Mouse (Mus musculus) forebrain, embryonic 12.5 days (tissue): Measurements from ENCODE around the gene Rxfp1. TPM values are rescaled to one million over a fixed set of nuclear protein-coding genes. Genes with fewer than 3 reads are reported as not detected.

Experiments used
- ATAC-seq: fragments of 200-750 bp; cut with Nextera tagmentation; 2 replicates; pipeline ENCODE4 v1.8.0; 2017; ENCODE audit warnings: moderate TSS enrichment; ENCODE audit not compliant: low FRiP score
- H3K27ac ChIP-seq: fragments of 300-500 bp; sonication (generic); 2 replicates; pipeline ENCODE4 v1.5.1; 2016; ENCODE audit warnings: mild to moderate bottlenecking
- H3K27me3 ChIP-seq: fragments of 300-500 bp; sonication (generic); 2 replicates; pipeline ENCODE4 v1.6.1; 2016; ENCODE audit warnings: mild to moderate bottlenecking
- H3K36me3 ChIP-seq: fragments of 300-500 bp; sonication (generic); replicated peaks from 2 replicates; pipeline ENCODE4 v1.6.1; 2016; ENCODE audit warnings: mild to moderate bottlenecking
- H3K4me1 ChIP-seq: fragments of 300-500 bp; sonication (generic); 2 replicates; pipeline ENCODE4 v1.6.1; 2016
- H3K4me2 ChIP-seq: fragments of 300-500 bp; sonication (generic); 2 replicates; pipeline ENCODE4 v1.6.1; 2016; ENCODE audit warnings: mild to moderate bottlenecking, moderate library complexity
- H3K4me3 ChIP-seq: fragments of 300-500 bp; sonication (generic); replicated peaks from 2 replicates; pipeline ENCODE4 v1.5.1; 2016; ENCODE audit warnings: mild to moderate bottlenecking
- H3K9ac ChIP-seq: fragments of 300-500 bp; sonication (generic); 2 replicates; pipeline ENCODE4 v1.6.1; 2016; ENCODE audit warnings: mild to moderate bottlenecking
- H3K9me3 ChIP-seq: fragments of 300-500 bp; sonication (generic); 2 replicates; pipeline ENCODE4 v1.6.1; 2016
- WGBS: fragments of 180-500 bp; shearing (Covaris S2); methylation state at CpG from one replicate; pipeline ENCODE4 v1.1.7; 2016; 5-methylcytosine and 5-hydroxymethylcytosine counted together
- polyA plus RNA-seq: library from polyadenylated mRNA; unstranded; fragments of >200 nt; fragmentation: Nextera tagmentation; extraction: Ambion mirVana; gene quantifications from 2 replicates; pipeline ENCODE4 v1.2.1, GENCODE M21; 2016

Rxfp1 gene
- polyA plus RNA-seq, 1 experiment from 2014 or later = not detected

GRCm38 (mm10) chr3:79656682-79657081 is 81.0 kb downstream of the Rxfp1 start:
- Histone ChIP-seq H3K4me3 (no peak overlapping the region), H3K36me3 (no peaks in the 10 kb centered on the region), H3K4me2 (no peak overlapping the region), H3K27me3 (no peaks in the 10 kb centered on the region), H3K9ac (no peak overlapping the region), H3K27ac (no peak overlapping the region), H3K4me1 (no peaks in the 10 kb centered on the region), H3K9me3 (no peaks in the 10 kb centered on the region)
- no peak for ATAC-seq
- 72% methylated on average over 5 of the region's 5 CpGs for WGBS

GRCm38 (mm10) chr3:79652129-79652528 is 85.6 kb downstream of the Rxfp1 start:
- H3K9me3 ChIP-seq = no peaks in the 10 kb centered on the region
- no peaks in the 10 kb centered on the region for H3K36me3 ChIP-seq
- no peaks in the 10 kb centered on the region for H3K4me1 ChIP-seq
- ATAC-seq = no peak
- H3K27ac ChIP-seq = no peak overlapping the region
- WGBS = 92% methylated on average over 6 of the region's 6 CpGs
- no peaks in the 10 kb centered on the region for H3K27me3 ChIP-seq
- H3K9ac ChIP-seq = no peak overlapping the region
- no peak overlapping the region for H3K4me3 ChIP-seq
- H3K4me2 ChIP-seq = no peak overlapping the region

- Histone ChIP-seq H3K36me3 (peaks cover 25% of the 10 kb centered on the region), H3K4me2 (peak within 1 kb of the TSS; percentile 75), H3K9me3 (peaks cover 9% of the 10 kb centered on the region; the same call in 1 of the 2 replicates), H3K27me3 (no peaks in the 10 kb centered on the region), H3K4me1 (peaks cover 14% of the 10 kb centered on the region), H3K4me3 (peak within 1 kb of the TSS; percentile 72), H3K9ac (peak within 1 kb of the TSS; percentile 76), H3K27ac (peak within 1 kb of the TSS; percentile 78)
- ATAC-seq = peak; percentile 54; the same call in 1 of the 2 replicates
- WGBS = under 1% methylated on average over 10 of the region's 11 CpGs
Measured at GRCm38 (mm10) chr3:79629416-79629730, 108.3 kb downstream of the Rxfp1 start, which contains the start of gene Etfdh. Etfdh (minus strand) TSS chr3:79629500.

- peaks cover 14% of the 10 kb centered on the region for H3K4me1 ChIP-seq
- peaks cover 24% of the 10 kb centered on the region for H3K36me3 ChIP-seq
- peak within 1 kb of the TSS; percentile 78 for H3K27ac ChIP-seq
- H3K4me3 ChIP-seq = peak within 1 kb of the TSS; percentile 72
- peaks cover 9% of the 10 kb centered on the region; the same call in 1 of the 2 replicates for H3K9me3 ChIP-seq
- H3K27me3 ChIP-seq = no peaks in the 10 kb centered on the region
- WGBS = under 1% methylated on average over 60 of the region's 60 CpGs
- H3K9ac ChIP-seq = peak within 1 kb of the TSS; percentile 76
- peak within 1 kb of the TSS; percentile 75 for H3K4me2 ChIP-seq
- ATAC-seq = peak; percentile 98
Measured at GRCm38 (mm10) chr3:79628561-79629415, 108.9 kb downstream of the Rxfp1 start, which contains the start of gene 4930579G24Rik. 4930579G24Rik (plus strand) TSS chr3:79629079.

GRCm38 (mm10) chr3:79628182-79628560 is 109.5 kb downstream of the Rxfp1 start:
- no peaks in the 10 kb centered on the region for H3K27me3 ChIP-seq
- H3K36me3 ChIP-seq = peaks cover 18% of the 10 kb centered on the region
- 0% methylated on average over 9 of the region's 9 CpGs for WGBS
- peak overlapping the region; percentile 64 for H3K9ac ChIP-seq
- peak overlapping the region; percentile 72 for H3K4me3 ChIP-seq
- ATAC-seq = no peak
- peaks cover 7% of the 10 kb centered on the region; the same call in 1 of the 2 replicates for H3K9me3 ChIP-seq
- peak overlapping the region; percentile 72 for H3K27ac ChIP-seq
- peaks cover 14% of the 10 kb centered on the region for H3K4me1 ChIP-seq
- H3K4me2 ChIP-seq = peak overlapping the region; percentile 75

GRCm38 (mm10) chr3:79627484-79628181 is 110.0 kb downstream of the Rxfp1 start:
- Histone ChIP-seq H3K4me2 (peak overlapping the region; percentile 75), H3K9me3 (peaks cover 3% of the 10 kb centered on the region; the same call in 1 of the 2 replicates), H3K36me3 (peaks cover 17% of the 10 kb centered on the region), H3K4me1 (peaks cover 14% of the 10 kb centered on the region), H3K4me3 (peak overlapping the region; percentile 72), H3K27ac (no peak overlapping the region), H3K27me3 (no peaks in the 10 kb centered on the region), H3K9ac (peak overlapping the region; percentile 64; the same call in 1 of the 2 replicates)
- ATAC-seq = no peak
- 39% methylated on average over 10 of the region's 10 CpGs for WGBS

- Histone ChIP-seq H3K27ac (no peak overlapping the region), H3K9ac (no peak overlapping the region), H3K9me3 (no peaks in the 10 kb centered on the region), H3K4me3 (no peak overlapping the region), H3K27me3 (no peaks in the 10 kb centered on the region), H3K4me1 (no peaks in the 10 kb centered on the region), H3K4me2 (no peak overlapping the region), H3K36me3 (peaks cover 51% of the 10 kb centered on the region)
- 97% methylated on average over 2 of the region's 2 CpGs for WGBS
- ATAC-seq = no peak
Measured at GRCm38 (mm10) chr3:79609886-79610285, 127.8 kb downstream of the Rxfp1 start.

GRCm38 (mm10) chr3:79595468-79595867 is 142.2 kb downstream of the Rxfp1 start:
- H3K9ac ChIP-seq = no peak overlapping the region
- peaks cover 55% of the 10 kb centered on the region for H3K36me3 ChIP-seq
- H3K27me3 ChIP-seq = no peaks in the 10 kb centered on the region
- H3K4me3 ChIP-seq = no peak overlapping the region
- H3K4me1 ChIP-seq = peaks cover 9% of the 10 kb centered on the region
- WGBS = 92% methylated on average over 7 of the region's 7 CpGs
- H3K4me2 ChIP-seq = no peak overlapping the region
- no peak for ATAC-seq
- H3K27ac ChIP-seq = no peak overlapping the region
- no peaks in the 10 kb centered on the region for H3K9me3 ChIP-seq

- H3K9ac ChIP-seq = peak overlapping the region; percentile 85
- peaks cover 29% of the 10 kb centered on the region for H3K36me3 ChIP-seq
- peak overlapping the region; percentile 78 for H3K27ac ChIP-seq
- H3K4me3 ChIP-seq = peak overlapping the region; percentile 88
- H3K9me3 ChIP-seq = no peaks in the 10 kb centered on the region
- no peaks in the 10 kb centered on the region for H3K27me3 ChIP-seq
- WGBS = 8% methylated on average over 15 of the region's 15 CpGs
- H3K4me2 ChIP-seq = peak overlapping the region; percentile 70
- no peak; the same call in 1 of the 2 replicates for ATAC-seq
- H3K4me1 ChIP-seq = peaks cover 9% of the 10 kb centered on the region
Measured at GRCm38 (mm10) chr3:79591793-79592471, 145.7 kb downstream of the Rxfp1 start.

Other genes with a start within 250 kb of the Rxfp1 start
- gene Fnip2, start 170.1 kb downstream of the Rxfp1 start, polyA plus RNA-seq = 6.2 and 7.3 TPM in 2 replicates
- gene Ppid, start 146.5 kb downstream of the Rxfp1 start, polyA plus RNA-seq = 176 and 188 TPM in 2 replicates
- gene 4930579G24Rik, start 108.8 kb downstream of the Rxfp1 start, polyA plus RNA-seq = 18.1 and 19.5 TPM in 2 replicates
- 42.2 and 42.5 TPM in 2 replicates for gene Etfdh, start 108.4 kb downstream of the Rxfp1 start, polyA plus RNA-seq
- 3.7 and 4.3 TPM in 2 replicates for gene Tmem144, start 114.9 kb upstream of the Rxfp1 start, polyA plus RNA-seq
- 1.4 TPM in 2 replicates for gene Fam198b, start 146.7 kb upstream of the Rxfp1 start, polyA plus RNA-seq